Mouse (Mus musculus) kidney, embryonic 15.5 days (tissue): Measurements from ENCODE around the gene Pde4b. TPM values are rescaled to one million over a fixed set of nuclear protein-coding genes. Genes with fewer than 3 reads are reported as not detected.
A peak's percentile ranks its signal among the peaks of the same experiment; 100 is the strongest.

Source experiments
- ATAC-seq: fragments of 200-750 bp; cut with Nextera tagmentation; replicated peaks from 2 replicates; pipeline ENCODE4 v1.8.0; 2017; ENCODE audit warnings: moderate TSS enrichment; ENCODE audit not compliant: low FRiP score
- H3K27ac ChIP-seq: fragments of 300-500 bp; sonication (generic); 2 replicates; pipeline ENCODE4 v1.5.1; 2015; ENCODE audit warnings: mild to moderate bottlenecking, inconsistent platforms
- H3K27me3 ChIP-seq: fragments of 300-500 bp; sonication (generic); 2 replicates; pipeline ENCODE4 v1.6.1; 2015; ENCODE audit warnings: inconsistent platforms
- H3K36me3 ChIP-seq: fragments of 300-500 bp; sonication (generic); 2 replicates; pipeline ENCODE4 v1.6.1; 2015; ENCODE audit warnings: inconsistent platforms
- H3K4me1 ChIP-seq: fragments of 300-500 bp; sonication (generic); 2 replicates; pipeline ENCODE4 v1.6.1; 2015; ENCODE audit warnings: inconsistent platforms
- H3K4me2 ChIP-seq: fragments of 300-500 bp; sonication (generic); 2 replicates; pipeline ENCODE4 v1.6.1; 2015; ENCODE audit warnings: moderate library complexity, mild to moderate bottlenecking, inconsistent platforms
- H3K4me3 ChIP-seq: fragments of 300-500 bp; sonication (generic); replicated peaks from 2 replicates; pipeline ENCODE4 v1.5.1; 2015; ENCODE audit warnings: mild to moderate bottlenecking, inconsistent platforms
- H3K9ac ChIP-seq: fragments of 300-500 bp; sonication (generic); 2 replicates; pipeline ENCODE4 v1.6.1; 2015; ENCODE audit warnings: mild to moderate bottlenecking, inconsistent platforms
- H3K9me3 ChIP-seq: fragments of 300-500 bp; sonication (generic); replicated peaks from 2 replicates; pipeline ENCODE4 v1.6.1; 2016; ENCODE audit warnings: inconsistent platforms
- WGBS: fragments of 180-500 bp; shearing (Covaris S2); methylation state at CpG from one replicate; pipeline ENCODE4 v1.1.7; 2015; ENCODE audit warnings: mixed read lengths; 5-methylcytosine and 5-hydroxymethylcytosine counted together
- polyA plus RNA-seq: library from polyadenylated mRNA; unstranded; fragments of >200 nt; fragmentation: Nextera tagmentation; extraction: Ambion mirVana; gene quantifications from 2 replicates; pipeline ENCODE4 v1.2.1, GENCODE M21; 2015

Gene Pde4b
- polyA plus RNA-seq, 1 experiment from 2014 or later = 13.6 TPM

- H3K27ac ChIP-seq = no peak overlapping the region
- no peak for ATAC-seq
- no peaks in the 10 kb centered on the region for H3K9me3 ChIP-seq
- WGBS = 76% methylated on average over 4 of the region's 4 CpGs
- H3K4me3 ChIP-seq = no peak overlapping the region
- H3K9ac ChIP-seq = no peak overlapping the region
- no peaks in the 10 kb centered on the region for H3K27me3 ChIP-seq
- no peaks in the 10 kb centered on the region for H3K36me3 ChIP-seq
- H3K4me1 ChIP-seq = no peaks in the 10 kb centered on the region
- H3K4me2 ChIP-seq = no peak overlapping the region
Measured at GRCm38 (mm10) chr4:102545226-102545625, 457.9 kb downstream of the Pde4b start.

GRCm38 (mm10) chr4:102555566-102555965, 468.2 kb downstream of the Pde4b start:
- Histone ChIP-seq H3K36me3 (no peaks in the 10 kb centered on the region), H3K4me1 (no peaks in the 10 kb centered on the region), H3K27me3 (peaks cover 6% of the 10 kb centered on the region; the same call in 1 of the 2 replicates), H3K4me3 (no peak overlapping the region), H3K27ac (no peak overlapping the region), H3K4me2 (no peak overlapping the region), H3K9ac (no peak overlapping the region), H3K9me3 (no peaks in the 10 kb centered on the region)
- WGBS = 65% methylated on average over 7 of the region's 7 CpGs
- ATAC-seq = no peak

- Histone ChIP-seq H3K27me3 (peaks cover 2% of the 10 kb centered on the region; the same call in 1 of the 2 replicates), H3K36me3 (no peaks in the 10 kb centered on the region), H3K4me2 (no peak overlapping the region), H3K4me3 (no peak overlapping the region), H3K9ac (no peak overlapping the region), H3K27ac (no peak overlapping the region), H3K4me1 (no peaks in the 10 kb centered on the region), H3K9me3 (no peaks in the 10 kb centered on the region)
- no peak for ATAC-seq
- 59% methylated on average over 2 of the region's 2 CpGs for WGBS
Measured at GRCm38 (mm10) chr4:102557006-102557405, 469.7 kb downstream of the Pde4b start.

GRCm38 (mm10) chr4:102557508-102558220, 470.3 kb downstream of the Pde4b start:
- H3K27ac ChIP-seq = no peak overlapping the region
- ATAC-seq = no peak
- H3K27me3 ChIP-seq = no peaks in the 10 kb centered on the region
- H3K4me2 ChIP-seq = no peak overlapping the region
- 79% methylated on average over 9 of the region's 9 CpGs for WGBS
- H3K9ac ChIP-seq = no peak overlapping the region
- no peak overlapping the region for H3K4me3 ChIP-seq
- H3K9me3 ChIP-seq = no peaks in the 10 kb centered on the region
- H3K36me3 ChIP-seq = no peaks in the 10 kb centered on the region
- no peaks in the 10 kb centered on the region for H3K4me1 ChIP-seq

- Histone ChIP-seq H3K4me1 (no peaks in the 10 kb centered on the region), H3K4me3 (no peak overlapping the region), H3K36me3 (no peaks in the 10 kb centered on the region), H3K9ac (no peak overlapping the region), H3K9me3 (no peaks in the 10 kb centered on the region), H3K4me2 (no peak overlapping the region), H3K27ac (no peak overlapping the region), H3K27me3 (no peaks in the 10 kb centered on the region)
- 49% methylated on average over 3 of the region's 3 CpGs for WGBS
- ATAC-seq = no peak
Measured at GRCm38 (mm10) chr4:102558328-102558727, 471.0 kb downstream of the Pde4b start.

GRCm38 (mm10) chr4:102560676-102561280, 473.4 kb downstream of the Pde4b start:
- H3K4me1 ChIP-seq = no peaks in the 10 kb centered on the region
- no peak for ATAC-seq
- no peaks in the 10 kb centered on the region for H3K36me3 ChIP-seq
- no peaks in the 10 kb centered on the region for H3K27me3 ChIP-seq
- H3K4me3 ChIP-seq = no peak overlapping the region
- no peaks in the 10 kb centered on the region for H3K9me3 ChIP-seq
- WGBS = 85% methylated on average over 12 of the region's 12 CpGs
- no peak overlapping the region for H3K27ac ChIP-seq
- no peak overlapping the region for H3K4me2 ChIP-seq
- no peak overlapping the region for H3K9ac ChIP-seq

- Histone ChIP-seq H3K27me3 (peaks cover 4% of the 10 kb centered on the region; the same call in 1 of the 2 replicates), H3K36me3 (no peaks in the 10 kb centered on the region)
Measured at GRCm38 (mm10) chr4:102563273-102563855, 476.0 kb downstream of the Pde4b start.

GRCm38 (mm10) chr4:102564286-102564685, 476.9 kb downstream of the Pde4b start:
- H3K27me3 ChIP-seq = peaks cover 4% of the 10 kb centered on the region; the same call in 1 of the 2 replicates
- H3K4me2 ChIP-seq = no peak overlapping the region
- no peak overlapping the region for H3K27ac ChIP-seq
- H3K9me3 ChIP-seq = no peaks in the 10 kb centered on the region
- H3K4me1 ChIP-seq = peaks cover 17% of the 10 kb centered on the region
- WGBS = 94% methylated on average over 3 of the region's 3 CpGs
- no peak for ATAC-seq
- no peak overlapping the region for H3K4me3 ChIP-seq
- no peaks in the 10 kb centered on the region for H3K36me3 ChIP-seq
- H3K9ac ChIP-seq = no peak overlapping the region

More at GRCm38 (mm10) chr4:102563273-102563855, 476.0 kb downstream of the Pde4b start:
- no peak overlapping the region for H3K27ac ChIP-seq
- WGBS = 84% methylated on average over 9 of the region's 9 CpGs
- H3K4me2 ChIP-seq = no peak overlapping the region
- no peak for ATAC-seq
- no peak overlapping the region for H3K9ac ChIP-seq
- H3K4me1 ChIP-seq = peaks cover 7% of the 10 kb centered on the region
- no peak overlapping the region for H3K4me3 ChIP-seq
- H3K9me3 ChIP-seq = no peaks in the 10 kb centered on the region

- no peak overlapping the region for H3K4me2 ChIP-seq
- H3K9me3 ChIP-seq = no peaks in the 10 kb centered on the region
- no peaks in the 10 kb centered on the region for H3K36me3 ChIP-seq
- no peak overlapping the region for H3K4me3 ChIP-seq
- H3K9ac ChIP-seq = no peak overlapping the region
- H3K27ac ChIP-seq = no peak overlapping the region
- ATAC-seq = no peak
- peaks cover 4% of the 10 kb centered on the region; the same call in 1 of the 2 replicates for H3K27me3 ChIP-seq
- 56% methylated on average over 1 of the region's 1 CpGs for WGBS
- H3K4me1 ChIP-seq = peaks cover 26% of the 10 kb centered on the region
Measured at GRCm38 (mm10) chr4:102566421-102566820, 479.1 kb downstream of the Pde4b start.

GRCm38 (mm10) chr4:102567111-102567510, 479.8 kb downstream of the Pde4b start:
- no peak overlapping the region for H3K27ac ChIP-seq
- H3K4me3 ChIP-seq = no peak overlapping the region
- WGBS = 53% methylated on average over 2 of the region's 2 CpGs

GRCm38 (mm10) chr4:102567676-102568254, 480.4 kb downstream of the Pde4b start:
- H3K9ac ChIP-seq = no peak overlapping the region
- H3K4me3 ChIP-seq = no peak overlapping the region
- H3K4me1 ChIP-seq = peaks cover 26% of the 10 kb centered on the region
- H3K9me3 ChIP-seq = no peaks in the 10 kb centered on the region
- 32% methylated on average over 4 of the region's 4 CpGs for WGBS
- H3K36me3 ChIP-seq = no peaks in the 10 kb centered on the region
- ATAC-seq = no peak
- peaks cover 11% of the 10 kb centered on the region; the same call in 1 of the 2 replicates for H3K27me3 ChIP-seq
- peak overlapping the region; percentile 9; the same call in 1 of the 2 replicates for H3K27ac ChIP-seq
- no peak overlapping the region for H3K4me2 ChIP-seq

More at GRCm38 (mm10) chr4:102567111-102567510, 479.8 kb downstream of the Pde4b start:
- no peak for ATAC-seq
- H3K36me3 ChIP-seq = no peaks in the 10 kb centered on the region
- H3K9ac ChIP-seq = no peak overlapping the region
- no peaks in the 10 kb centered on the region for H3K9me3 ChIP-seq
- peaks cover 26% of the 10 kb centered on the region for H3K4me1 ChIP-seq
- no peak overlapping the region for H3K4me2 ChIP-seq
- peaks cover 9% of the 10 kb centered on the region; the same call in 1 of the 2 replicates for H3K27me3 ChIP-seq

GRCm38 (mm10) chr4:102568591-102568990, 481.2 kb downstream of the Pde4b start:
- Histone ChIP-seq H3K4me3 (no peak overlapping the region), H3K27ac (peak overlapping the region; percentile 67), H3K27me3 (peaks cover 11% of the 10 kb centered on the region; the same call in 1 of the 2 replicates), H3K9me3 (no peaks in the 10 kb centered on the region), H3K4me1 (peaks cover 31% of the 10 kb centered on the region), H3K36me3 (no peaks in the 10 kb centered on the region), H3K4me2 (peak overlapping the region; percentile 40), H3K9ac (no peak overlapping the region)
- 0 out of 2 replicates have a peak, but pooled peaks have one; percentile 26 for ATAC-seq
- WGBS = 2% methylated on average over 4 of the region's 4 CpGs
